Mouse (Mus musculus) heart, postnatal 0 days (tissue): ENCODE data around the gene Rpia. TPM values are rescaled to one million over a fixed set of nuclear protein-coding genes. Genes with fewer than 3 reads are reported as not detected.

ENCODE experiments used
- ATAC-seq: fragments of 200-750 bp; cut with Nextera tagmentation; 2 replicates; pipeline ENCODE4 v1.8.0; 2017; ENCODE audit warnings: low read depth, moderate number of reproducible peaks, moderate library complexity; ENCODE audit not compliant: insufficient read depth
- DNase-seq: peaks from one replicate; pipeline ENCODE4 v3.0.0-alpha.2; 2016; ENCODE audit warnings: low spot score
- H3K27ac ChIP-seq: fragments of 300-500 bp; sonication (generic); 2 replicates; pipeline ENCODE4 v1.5.1; 2014; ENCODE audit warnings: low read depth, mild to moderate bottlenecking
- H3K27me3 ChIP-seq: fragments of 300-500 bp; sonication (generic); 2 replicates; pipeline ENCODE4 v1.6.1; 2014; ENCODE audit warnings: low read length, mixed read lengths; ENCODE audit not compliant: control insufficient read depth, insufficient read depth
- H3K36me3 ChIP-seq: fragments of 300-500 bp; sonication (generic); replicated peaks from 2 replicates; pipeline ENCODE4 v1.6.1; 2014; ENCODE audit warnings: low read length, mixed read lengths; ENCODE audit not compliant: control insufficient read depth, insufficient read depth
- H3K4me1 ChIP-seq: fragments of 300-500 bp; sonication (generic); 2 replicates; pipeline ENCODE4 v1.6.1; 2014; ENCODE audit warnings: antibody characterized with exemption; ENCODE audit not compliant: control insufficient read depth, insufficient read depth
- H3K4me2 ChIP-seq: fragments of 300-500 bp; sonication (generic); 2 replicates; pipeline ENCODE4 v1.6.1; 2014; ENCODE audit warnings: low read depth, mild to moderate bottlenecking, low read length, moderate library complexity
- H3K4me3 ChIP-seq: fragments of 300-500 bp; sonication (generic); 2 replicates; pipeline ENCODE4 v1.5.1; 2014; ENCODE audit warnings: low read depth, low read length
- H3K9ac ChIP-seq: fragments of 300-500 bp; sonication (generic); replicated peaks from 2 replicates; pipeline ENCODE4 v1.6.1; 2014; ENCODE audit warnings: low read depth, low read length, mixed read lengths
- H3K9me3 ChIP-seq: fragments of 300-500 bp; sonication (generic); replicated peaks from 2 replicates; pipeline ENCODE4 v1.6.1; 2016; ENCODE audit warnings: low read length; ENCODE audit not compliant: control insufficient read depth
- CTCF ChIP-seq: IDR thresholded peaks from 2 replicates; pipeline ENCODE4 v1.5.1; 2016; ENCODE audit warnings: antibody characterized with exemption, control low read depth, low read depth
- EP300 ChIP-seq: IDR thresholded peaks from 2 replicates; pipeline ENCODE4 v1.6.1; 2016; ENCODE audit warnings: antibody characterized with exemption, low read depth
- WGBS: fragments of 180-500 bp; shearing (Covaris S2); extraction: QIAGEN DNeasy Blood & Tissue Kit; methylation state at CpG from one replicate; pipeline ENCODE4 v1.1.7; 2014; 5-methylcytosine and 5-hydroxymethylcytosine counted together
- polyA plus RNA-seq: library from polyadenylated mRNA; unstranded; fragments of >200 nt; fragmentation: Nextera tagmentation; extraction: Ambion mirVana; gene quantifications from 2 replicates; pipeline ENCODE4 v1.2.1, GENCODE M21; 2015
- total RNA-seq: library from RNA; depleted of rRNA; stranded (reverse); fragments of >200 nt; gene quantifications from 2 replicates; pipeline ENCODE4 v1.2.3, GENCODE M21; 2014; ENCODE audit warnings: low replicate concordance

Gene Rpia
- total and polyA plus RNA-seq, 2 experiments from 2014 or later = 0.87 to 4.9 TPM

DNA sequence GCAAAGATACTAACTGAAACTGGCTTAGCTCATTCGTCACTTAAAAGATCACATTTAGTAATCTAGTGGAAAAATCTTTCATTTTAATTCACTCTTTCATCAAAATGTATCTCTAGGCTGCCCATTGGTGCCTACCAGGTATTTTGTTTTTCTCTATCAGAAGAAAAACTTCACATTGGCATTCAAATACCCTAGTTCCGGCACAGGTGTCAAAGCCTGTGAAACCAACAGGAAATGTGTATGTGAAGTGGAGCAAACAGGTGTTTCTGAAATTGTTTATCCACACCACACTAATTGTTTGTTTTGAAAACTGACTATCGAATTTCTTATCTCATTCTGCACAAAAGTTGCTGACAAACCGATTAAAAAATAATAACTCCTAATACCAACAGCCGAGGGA is 27.5 kb downstream of the Rpia start:
- DNase-seq (no peak), ATAC-seq (no peak)
- WGBS = 77% methylated on average over 5 of the region's 5 CpGs
- no peak for TF ChIP-seq EP300
- no peak for TF ChIP-seq CTCF
- Histone ChIP-seq H3K36me3 (peaks cover 35% of the 10 kb centered on the region), H3K9me3 (no peaks in the 10 kb centered on the region), H3K27ac (no peak overlapping the region), H3K4me2 (no peak overlapping the region), H3K4me3 (no peak overlapping the region), H3K27me3 (no peaks in the 10 kb centered on the region), H3K4me1 (no peaks in the 10 kb centered on the region), H3K9ac (no peak overlapping the region)

DNA sequence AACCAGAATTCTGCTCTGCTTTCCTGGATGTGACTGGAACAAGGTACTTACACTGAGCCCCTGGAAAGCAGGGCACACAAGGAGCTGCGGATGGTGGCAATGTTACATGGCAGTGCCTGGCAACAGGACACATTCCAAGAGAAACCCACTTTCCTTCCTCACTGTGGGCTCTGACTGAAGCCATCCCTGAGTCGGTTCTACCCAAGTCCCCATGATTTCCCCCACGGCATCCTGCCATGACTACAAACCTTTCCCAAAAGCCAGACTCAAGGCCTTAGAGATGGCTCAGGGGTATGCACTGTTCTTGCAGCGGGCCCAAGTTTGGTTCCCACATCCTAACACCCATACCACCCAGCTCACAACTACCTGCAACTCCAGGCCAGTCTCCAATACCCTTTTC is 28.2 kb downstream of the Rpia start:
- no peak for DNase-seq
- Histone ChIP-seq H3K27me3 (no peaks in the 10 kb centered on the region), H3K4me3 (no peak overlapping the region), H3K9me3 (no peaks in the 10 kb centered on the region), H3K4me1 (no peaks in the 10 kb centered on the region), H3K4me2 (no peak overlapping the region), H3K9ac (no peak overlapping the region), H3K27ac (no peak overlapping the region), H3K36me3 (peaks cover 32% of the 10 kb centered on the region)
- 91% methylated on average over 4 of the region's 4 CpGs for WGBS
- no peak for ATAC-seq
- TF ChIP-seq CTCF (no peak), EP300 (no peak)

DNA sequence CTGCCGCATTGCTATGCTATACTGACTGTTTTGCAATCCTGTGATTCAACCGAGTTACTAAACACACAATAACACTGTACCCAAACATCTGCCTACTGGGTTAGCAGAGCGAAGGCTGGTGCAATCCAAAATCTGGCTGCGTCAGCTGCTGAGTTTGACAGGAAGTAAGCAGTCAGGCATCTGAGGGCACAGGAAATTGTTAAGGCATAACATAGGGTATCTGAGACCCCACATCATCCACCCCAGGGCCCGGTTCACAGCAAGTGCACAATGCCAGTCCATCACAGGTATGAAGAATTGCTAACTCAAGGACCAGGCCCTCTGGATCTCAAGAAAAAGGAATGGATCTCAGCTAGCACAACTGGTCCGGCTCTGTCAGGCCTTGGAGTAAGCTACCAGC is 29.4 kb downstream of the Rpia start:
- H3K27me3 ChIP-seq = no peaks in the 10 kb centered on the region
- ATAC-seq = no peak
- H3K4me1 ChIP-seq = no peaks in the 10 kb centered on the region
- no peak overlapping the region for H3K4me3 ChIP-seq
- H3K27ac ChIP-seq = no peak overlapping the region
- H3K9me3 ChIP-seq = no peaks in the 10 kb centered on the region
- H3K36me3 ChIP-seq = peaks cover 24% of the 10 kb centered on the region
- no peak overlapping the region for H3K4me2 ChIP-seq
- no peak overlapping the region for H3K9ac ChIP-seq
- DNase-seq = no peak
- TF ChIP-seq EP300 = no peak
- no peak for TF ChIP-seq CTCF
- WGBS = 71% methylated on average over 6 of the region's 6 CpGs

DNA sequence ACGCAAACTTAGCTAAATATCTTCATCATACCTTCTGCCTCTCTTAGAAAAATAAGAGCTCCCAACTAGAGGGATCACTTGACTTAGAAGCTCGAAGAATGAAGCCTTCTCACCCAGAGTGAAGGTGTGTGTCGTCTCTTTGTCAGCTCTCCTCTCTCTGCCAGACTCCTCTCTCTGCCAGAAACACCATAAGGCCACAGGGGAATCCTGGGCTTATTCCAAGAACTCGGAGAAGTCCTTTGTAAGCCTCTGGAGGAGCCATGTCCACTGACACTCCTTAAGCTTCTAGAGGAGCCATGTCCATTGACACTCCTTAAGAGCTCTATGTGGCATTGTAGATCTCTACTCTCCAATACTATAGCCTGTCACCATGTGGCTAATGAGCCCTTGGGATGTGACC is 31.1 kb downstream of the Rpia start:
- Histone ChIP-seq H3K9ac (no peak overlapping the region), H3K4me1 (no peaks in the 10 kb centered on the region), H3K27ac (no peak overlapping the region), H3K4me3 (no peak overlapping the region), H3K4me2 (no peak overlapping the region), H3K36me3 (peaks cover 11% of the 10 kb centered on the region; the same call in 1 of the 2 replicates), H3K9me3 (no peaks in the 10 kb centered on the region), H3K27me3 (no peaks in the 10 kb centered on the region)
- no peak for ATAC-seq
- no peak for DNase-seq
- TF ChIP-seq CTCF = no peak
- TF ChIP-seq EP300 = no peak
- 60% methylated on average over 4 of the region's 4 CpGs for WGBS

DNA sequence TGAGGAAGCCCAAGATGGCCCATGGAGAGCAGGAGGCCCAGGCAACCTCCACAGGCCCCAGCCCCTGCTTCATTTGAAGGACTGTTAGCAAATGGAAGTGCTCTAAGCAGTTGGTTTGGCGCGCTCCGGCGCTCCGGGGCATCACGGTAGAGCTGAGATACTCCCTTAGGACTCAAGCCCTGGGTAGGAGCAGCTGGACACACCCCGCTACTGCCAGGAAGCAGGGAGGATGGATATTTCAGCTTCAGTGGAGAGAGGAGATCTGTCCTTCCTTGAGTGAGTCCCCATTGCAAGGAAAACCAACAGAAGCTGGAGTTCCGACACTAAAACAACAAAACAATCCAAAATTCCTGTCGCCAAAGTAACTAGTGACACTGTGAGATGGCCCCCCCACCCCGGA is 37.2 kb downstream of the Rpia start:
- H3K27ac ChIP-seq = no peak overlapping the region
- no peak overlapping the region for H3K9ac ChIP-seq
- no peaks in the 10 kb centered on the region for H3K27me3 ChIP-seq
- no peaks in the 10 kb centered on the region for H3K9me3 ChIP-seq
- no peak overlapping the region for H3K4me3 ChIP-seq
- H3K4me2 ChIP-seq = no peak overlapping the region
- 85% methylated on average over 10 of the region's 10 CpGs for WGBS
- H3K36me3 ChIP-seq = no peaks in the 10 kb centered on the region
- H3K4me1 ChIP-seq = no peaks in the 10 kb centered on the region
- DNase-seq (no peak), ATAC-seq (no peak)
- TF ChIP-seq CTCF (no peak), EP300 (no peak)

DNA sequence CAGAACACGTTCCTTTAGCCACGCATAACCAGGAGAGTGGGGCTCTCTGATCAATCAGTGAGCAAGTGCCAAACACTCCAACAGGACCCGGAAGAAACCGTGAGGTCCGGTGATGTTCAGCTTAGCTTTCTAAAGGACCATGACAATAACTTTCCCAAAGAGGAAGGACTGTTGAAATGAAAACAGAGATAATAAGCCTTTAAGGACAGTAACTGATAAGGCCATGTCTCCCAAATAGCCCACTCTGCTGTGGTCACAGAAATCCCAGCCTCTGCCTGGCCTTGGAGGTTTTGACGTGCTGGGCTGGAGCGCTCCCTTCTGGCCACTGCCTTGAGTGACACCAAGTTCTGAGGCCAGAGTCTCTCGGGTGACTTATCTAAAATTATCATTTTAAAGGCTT is 39.7 kb downstream of the Rpia start:
- Histone ChIP-seq H3K4me1 (no peaks in the 10 kb centered on the region), H3K4me3 (no peak overlapping the region), H3K36me3 (no peaks in the 10 kb centered on the region), H3K27me3 (no peaks in the 10 kb centered on the region), H3K4me2 (0 out of 2 replicates have a peak overlapping the region, but pooled peaks have one; percentile 4), H3K27ac (no peak overlapping the region), H3K9ac (no peak overlapping the region), H3K9me3 (no peaks in the 10 kb centered on the region)
- no peak for DNase-seq
- 20% methylated on average over 8 of the region's 8 CpGs for WGBS
- TF ChIP-seq CTCF (peak; percentile 52), EP300 (no peak)
- no peak for ATAC-seq
